Mouse (Mus musculus) left cerebral cortex, postnatal 36 days (tissue): ENCODE measurements at regions not wholly inside any gene's neighbourhood (a gene's known extent, or its start where the extent isn't known, plus 50 kb on each side); places are given as distances from the start of the nearest gene placed in this dataset.

Source experiments
- DNase-seq, 2 experiments: peaks; one replicate each; pipeline ENCODE4 v3.0.0; 2021 to 2022; ENCODE audit warnings: low spot score in 2 of 2, mixed read lengths in 1 of 2
- intact Hi-C: fragments of 180-260 bp; cut with DNase I; formaldehyde crosslinking; loops from one replicate; pipeline ENCODE4 v1.15.1; 2025

GRCm38 (mm10) chr8:58998081-58998480 lies 85.6 kb upstream of the Galntl6 start:
- DNase-seq: peak; percentile 18 to 26
- intact Hi-C loops: no loop called here
